Mouse (Mus musculus) lung, postnatal 14 days (tissue): ENCODE data around the gene Zfp872.
"Not testable (repeated sequence)": the region's sequence is repeated elsewhere in the genome, so short reads cannot be mapped to it uniquely, and the experiment has no call there.

Experiments used
- DNase-seq: peaks from one replicate; pipeline ENCODE4 v3.0.0; 2021

Gene Zfp872

GRCm38 (mm10) chr9:22172318-22172717 lies 15.6 kb upstream of the Zfp872 start:
- no peak for DNase-seq

- DNase-seq = no peak
Observed at GRCm38 (mm10) chr9:22196412-22196811, 8.5 kb downstream of the Zfp872 start.

GRCm38 (mm10) chr9:22213785-22214194 lies 25.9 kb downstream of the Zfp872 start:
- DNase-seq = peak; percentile 20

GRCm38 (mm10) chr9:22214549-22214948 lies 26.7 kb downstream of the Zfp872 start:
- no peak for DNase-seq

- DNase-seq = no peak
Observed at GRCm38 (mm10) chr9:22216705-22217104, 28.8 kb downstream of the Zfp872 start.

- peak; percentile 27 for DNase-seq
Observed at GRCm38 (mm10) chr9:22217858-22218493, 30.1 kb downstream of the Zfp872 start.

- DNase-seq = no peak
Observed at GRCm38 (mm10) chr9:22224066-22224465, 36.2 kb downstream of the Zfp872 start.

- DNase-seq = peak; percentile 16
Observed at GRCm38 (mm10) chr9:22224536-22225503, 36.9 kb downstream of the Zfp872 start.

- peak; percentile 100 for DNase-seq
Observed at GRCm38 (mm10) chr9:22225581-22226388, 37.9 kb downstream of the Zfp872 start, which contains the start of gene Zfp809. Zfp809 (plus strand) TSS chr9:22225714.

GRCm38 (mm10) chr9:22226389-22226673 lies 38.4 kb downstream of the Zfp872 start:
- not testable (repeated sequence) for DNase-seq

- peak; percentile 38 for DNase-seq
Observed at GRCm38 (mm10) chr9:22226846-22227245, 39.0 kb downstream of the Zfp872 start.

GRCm38 (mm10) chr9:22229386-22230026 lies 41.6 kb downstream of the Zfp872 start:
- DNase-seq = no peak

GRCm38 (mm10) chr9:22230061-22230460 lies 42.2 kb downstream of the Zfp872 start:
- DNase-seq = no peak

- DNase-seq = no peak
Observed at GRCm38 (mm10) chr9:22230556-22230955, 42.7 kb downstream of the Zfp872 start.

- no peak for DNase-seq
Observed at GRCm38 (mm10) chr9:22240001-22240400, 52.1 kb downstream of the Zfp872 start.

GRCm38 (mm10) chr9:22244242-22244641 lies 56.4 kb downstream of the Zfp872 start:
- no peak for DNase-seq
